In genomic region chr6:128168785-128169679, GRCm38 (mm10) we compare ENCODE assay signal across 10 mouse cellular contexts. TPM values are rescaled to one million over a fixed set of nuclear protein-coding genes. Genes with fewer than 3 reads are reported as not detected.
A peak's percentile ranks its signal among the peaks of the same experiment; 100 is the strongest.
DNase-seq lines count a peak whose midpoint lies in the region; ATAC-seq and TF ChIP-seq lines count a peak whose summit lies in the region.
"Had no signal": no experiment of that assay in that cellular context is flagged by ENCODE, and none has a peak within 500 bp of the region (broad histone marks: within the 10 kb centered on the region; RNA-seq: fewer than 3 reads in every experiment).

No protein-coding gene starts in this region.

- no peaks in the 10 kb centered on the region for H3K9me3 ChIP-seq in forebrain, embryonic 10.5 days
- no peaks in the 10 kb centered on the region for H3K9me3 ChIP-seq in forebrain, embryonic 15.5 days
- no peaks in the 10 kb centered on the region for H3K9me3 ChIP-seq in liver, embryonic 14.5 days (ENCODE audit: control insufficient read depth, low read length)
- no peaks in the 10 kb centered on the region for H3K9me3 ChIP-seq in liver, embryonic 12.5 days (replicated peaks)
- H3K9me3 ChIP-seq: heart, embryonic 13.5 days; megakaryocyte, embryonic 14.5 days had no signal

- H3K4me2 ChIP-seq in forebrain, embryonic 15.5 days (replicated peaks) = no peak overlapping the region
- H3K4me2 ChIP-seq in liver, embryonic 14.5 days (ENCODE audit: low read depth) = no peak overlapping the region
- no peak overlapping the region for H3K4me2 ChIP-seq in liver, embryonic 12.5 days
- H3K4me2 ChIP-seq: heart, embryonic 13.5 days had no signal

- H3K4me1 ChIP-seq in forebrain, embryonic 10.5 days = peaks cover 7% of the 10 kb centered on the region; the same call in 1 of the 2 replicates
- 0 out of 2 replicates have a peak, but pooled peaks cover 3% of the 10 kb centered on the region for H3K4me1 ChIP-seq in forebrain, embryonic 15.5 days
- no peaks in the 10 kb centered on the region for H3K4me1 ChIP-seq in liver, embryonic 14.5 days (replicated peaks; ENCODE audit: control insufficient read depth in 2 of 2, insufficient read depth in 2 of 2, low read length in 1 of 2)
- H3K4me1 ChIP-seq in liver, embryonic 12.5 days = no peaks in the 10 kb centered on the region

- H3K36me3 ChIP-seq in forebrain, embryonic 10.5 days (replicated peaks) = no peaks in the 10 kb centered on the region
- no peaks in the 10 kb centered on the region for H3K36me3 ChIP-seq in forebrain, embryonic 15.5 days
- H3K36me3 ChIP-seq in liver, embryonic 14.5 days (replicated peaks; ENCODE audit: control insufficient read depth, insufficient read depth, low read depth) = no peaks in the 10 kb centered on the region
- H3K36me3 ChIP-seq in liver, embryonic 12.5 days = no peaks in the 10 kb centered on the region
- H3K36me3 ChIP-seq: heart, embryonic 13.5 days had no signal

- 0 out of 2 replicates have a peak, but pooled peaks have one; percentile 19 for TF ChIP-seq CTCF in liver, embryonic 14.5 days (IDR thresholded peaks at IDR 0.05; ENCODE audit: low read depth)
- TF ChIP-seq CTCF in brain, embryonic 14.5 days (IDR thresholded peaks at IDR 0.05; ENCODE audit: borderline replicate concordance, extremely low read depth, insufficient read depth, insufficient read length) = peak; percentile 61; the same call in 1 of the 2 replicates

- H3K27me3 ChIP-seq in forebrain, embryonic 10.5 days (ENCODE audit: poor library complexity, severe bottlenecking) = no peaks in the 10 kb centered on the region
- H3K27me3 ChIP-seq in forebrain, embryonic 15.5 days = no peaks in the 10 kb centered on the region
- H3K27me3 ChIP-seq in liver, embryonic 14.5 days (ENCODE audit: control insufficient read depth, insufficient read depth, low read length) = no peaks in the 10 kb centered on the region
- H3K27me3 ChIP-seq in liver, embryonic 12.5 days (replicated peaks) = no peaks in the 10 kb centered on the region
- H3K27me3 ChIP-seq: heart, embryonic 13.5 days had no signal

- peak; percentile 30 for DNase-seq in forebrain, embryonic 10.5 days (ENCODE audit: extremely low spot score, low spot score)
- DNase-seq in liver, embryonic 14.5 days (ENCODE audit: low read depth in 3 of 3, low spot score in 3 of 3) = no peak
- peak; percentile 48 for DNase-seq in brain, embryonic 14.5 days (ENCODE audit: low read depth)
- DNase-seq in layer of hippocampus, postnatal 25 days (ENCODE audit: extremely low spot score in 1 of 2, low spot score in 1 of 2) = peak; percentile 12 to 46
- no peak for DNase-seq in spleen, postnatal 14 days (ENCODE audit: low spot score in 2 of 2)

- 62% methylated on average over 6 of the region's 6 CpGs for WGBS in forebrain, embryonic 10.5 days
- 57% methylated on average over 6 of the region's 6 CpGs for WGBS in forebrain, embryonic 15.5 days
- WGBS in liver, embryonic 14.5 days (ENCODE audit: insufficient replicate concordance) = 42% methylated on average over 6 of the region's 6 CpGs
- 44% methylated on average over 6 of the region's 6 CpGs for WGBS in liver, embryonic 12.5 days (ENCODE audit: insufficient replicate concordance)

- no peak overlapping the region for H3K9ac ChIP-seq in forebrain, embryonic 15.5 days (replicated peaks)
- no peak overlapping the region for H3K9ac ChIP-seq in liver, embryonic 14.5 days (replicated peaks)
- no peak overlapping the region for H3K9ac ChIP-seq in liver, embryonic 12.5 days
- H3K9ac ChIP-seq: heart, embryonic 13.5 days had no signal

- ATAC-seq in forebrain, embryonic 15.5 days (replicated peaks) = no peak
- ATAC-seq in liver, embryonic 14.5 days (ENCODE audit: insufficient read depth) = no peak
- no peak for ATAC-seq in liver, embryonic 12.5 days
- ATAC-seq in CD4-positive, CD25-positive, alpha-beta regulatory T cell, adult 4 months = no peak

- no peak for TF ChIP-seq POLR2A in brain, embryonic 14.5 days (IDR thresholded peaks at IDR 0.05; ENCODE audit: borderline replicate concordance, extremely low read depth, insufficient read depth, insufficient read length, poor library complexity, severe bottlenecking)

- TF ChIP-seq EP300 in liver, embryonic 14.5 days (IDR thresholded peaks at IDR 0.05; ENCODE audit: low read depth) = no peak

- H3K4me3 ChIP-seq in forebrain, embryonic 10.5 days = no peak overlapping the region
- no peak overlapping the region for H3K4me3 ChIP-seq in forebrain, embryonic 15.5 days
- no peak overlapping the region for H3K4me3 ChIP-seq in liver, embryonic 14.5 days (ENCODE audit: insufficient read depth in 1 of 2, low read depth in 2 of 2, low read length in 2 of 2)
- no peak overlapping the region for H3K4me3 ChIP-seq in liver, embryonic 12.5 days
- H3K4me3 ChIP-seq: heart, embryonic 13.5 days; megakaryocyte, embryonic 14.5 days had no signal

- H3K27ac ChIP-seq in forebrain, embryonic 10.5 days = no peak overlapping the region
- no peak overlapping the region for H3K27ac ChIP-seq in forebrain, embryonic 15.5 days (replicated peaks)
- H3K27ac ChIP-seq in liver, embryonic 14.5 days = no peak overlapping the region
- H3K27ac ChIP-seq in liver, embryonic 12.5 days = no peak overlapping the region
- H3K27ac ChIP-seq: heart, embryonic 13.5 days had no signal

RNA-seq across cellular contexts. Expression of gene Tspan9, which starts 25.6 kb away (rescaled TPM):
- polyA plus RNA-seq in forebrain, embryonic 10.5 days (2016; fragmentation: Nextera tagmentation; extraction: Ambion mirVana) = 39.4 and 41.3 TPM in 2 replicates
- 45.9 and 47.7 TPM in 2 replicates for polyA plus RNA-seq in forebrain, embryonic 15.5 days (2015; fragmentation: Nextera tagmentation; extraction: Ambion mirVana)
- 11.6 and 12.1 TPM in 2 replicates for polyA plus RNA-seq in liver, embryonic 14.5 days (2012; rRNA removed)
- 15.5 and 17.2 TPM in 2 replicates for polyA plus RNA-seq in liver, embryonic 14.5 days (2014; fragmentation: Nextera tagmentation; extraction: Ambion mirVana)
- 23.3 and 26.4 TPM in 2 replicates for polyA plus RNA-seq in liver, embryonic 12.5 days (2016; fragmentation: Nextera tagmentation; extraction: Ambion mirVana)
- 41.8 and 49.7 TPM in 2 replicates for polyA plus RNA-seq in brain, embryonic 14.5 days (2012; rRNA removed)
- total RNA-seq in layer of hippocampus, postnatal 25 days (2021) = 10 to 100 TPM; 53.6 to 64.0 TPM
- polyA plus RNA-seq in CD4-positive, CD25-positive, alpha-beta regulatory T cell, adult 4 months (2017; shearing (Covaris generic)) = under 1 TPM; 0.41 to 0.44 TPM

Comparison
In these comparisons a context has a peak if more than half of its experiments do, and no peak if none do; other contexts are left out.
1. DNase-seq: peak in forebrain, embryonic 10.5 days (single experiment), brain, embryonic 14.5 days (single experiment) and layer of hippocampus, postnatal 25 days (2 of 2); none in liver, embryonic 14.5 days (0 of 3) and spleen, postnatal 14 days (0 of 2).
2. RNA of gene Tspan9, which starts 25.6 kb away (polyA plus RNA-seq): 41.8 to 49.7 TPM in brain, embryonic 14.5 days, 45.9 to 47.7 TPM in forebrain, embryonic 15.5 days, 39.4 to 41.3 TPM in forebrain, embryonic 10.5 days, 23.3 to 26.4 TPM in liver, embryonic 12.5 days and 11.6 to 17.2 TPM in liver, embryonic 14.5 days; 0.41 to 0.44 TPM in CD4-positive, CD25-positive, alpha-beta regulatory T cell, adult 4 months; every median in the first group is over 4 times any median in the second.